Mouse (Mus musculus) heart, embryonic 15.5 days (tissue): ENCODE results near the gene Col6a6. TPM values are rescaled to one million over a fixed set of nuclear protein-coding genes. Genes with fewer than 3 reads are reported as not detected.
A peak's percentile ranks its signal among the peaks of the same experiment; 100 is the strongest.
"Not testable (repeated sequence)": the region's sequence is repeated elsewhere in the genome, so short reads cannot be mapped to it uniquely, and the experiment has no call there.

ENCODE experiments used
- ATAC-seq: fragments of 200-750 bp; cut with Nextera tagmentation; replicated peaks from 2 replicates; pipeline ENCODE4 v1.8.0; 2017; ENCODE audit warnings: low read depth, moderate TSS enrichment; ENCODE audit not compliant: insufficient number of reproducible peaks, insufficient read depth, low FRiP score
- H3K27ac ChIP-seq: fragments of 300-500 bp; sonication (generic); 2 replicates; pipeline ENCODE4 v1.5.1; 2015; ENCODE audit warnings: mild to moderate bottlenecking, inconsistent platforms
- H3K27me3 ChIP-seq: fragments of 300-500 bp; sonication (generic); 2 replicates; pipeline ENCODE4 v1.6.1; 2015; ENCODE audit warnings: inconsistent platforms
- H3K36me3 ChIP-seq: fragments of 300-500 bp; sonication (generic); 2 replicates; pipeline ENCODE4 v1.6.1; 2015; ENCODE audit warnings: mild to moderate bottlenecking, inconsistent platforms
- H3K4me1 ChIP-seq: fragments of 300-500 bp; sonication (generic); replicated peaks from 2 replicates; pipeline ENCODE4 v1.6.1; 2015; ENCODE audit warnings: inconsistent platforms
- H3K4me2 ChIP-seq: fragments of 300-500 bp; sonication (generic); 2 replicates; pipeline ENCODE4 v1.6.1; 2015; ENCODE audit warnings: inconsistent platforms, mild to moderate bottlenecking, moderate library complexity
- H3K4me3 ChIP-seq: fragments of 300-500 bp; sonication (generic); 2 replicates; pipeline ENCODE4 v1.5.1; 2015; ENCODE audit warnings: mild to moderate bottlenecking, inconsistent platforms
- H3K9ac ChIP-seq: fragments of 300-500 bp; sonication (generic); 2 replicates; pipeline ENCODE4 v1.6.1; 2015; ENCODE audit warnings: mild to moderate bottlenecking, inconsistent platforms
- H3K9me3 ChIP-seq: fragments of 300-500 bp; sonication (generic); replicated peaks from 2 replicates; pipeline ENCODE4 v1.6.1; 2016; ENCODE audit warnings: inconsistent platforms
- whole genome bisulfite sequencing: fragments of 180-500 bp; shearing (Covaris S2); methylation state at CpG from one replicate; pipeline ENCODE4 v1.1.7; 2015; ENCODE audit warnings: mixed read lengths; 5-methylcytosine and 5-hydroxymethylcytosine counted together
- polyA plus RNA-seq: library from polyadenylated mRNA; unstranded; fragments of >200 nt; fragmentation: Nextera tagmentation; extraction: Ambion mirVana; gene quantifications from 2 replicates; pipeline ENCODE4 v1.2.1, GENCODE M21; 2015

The Col6a6 gene
- polyA plus RNA-seq, 1 experiment from 2014 or later = 3.6 TPM

DNA sequence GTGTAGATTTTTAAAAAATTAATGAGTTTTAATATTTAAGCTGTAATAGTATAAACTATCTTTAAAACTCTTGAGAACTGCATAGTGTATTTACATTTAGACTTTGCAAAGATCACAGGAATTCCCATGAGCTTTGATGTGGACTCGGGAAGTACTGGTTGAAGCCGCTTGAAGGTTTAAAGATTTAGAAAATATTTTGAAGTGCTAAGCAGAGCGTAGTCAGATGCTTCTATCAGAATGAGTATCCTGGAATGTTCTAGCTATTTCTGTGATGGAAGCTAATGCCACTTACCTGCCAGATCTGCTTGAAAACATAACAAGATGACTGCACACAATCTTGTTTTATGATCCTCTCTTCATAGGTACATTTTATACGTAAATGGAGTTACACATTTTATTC is 157.0 kb downstream of the Col6a6 start:
- H3K27me3 ChIP-seq = no peaks in the 10 kb centered on the region
- H3K9ac ChIP-seq = no peak overlapping the region
- H3K4me1 ChIP-seq = no peaks in the 10 kb centered on the region
- 87% methylated on average over 4 of the region's 4 CpGs for WGBS
- no peaks in the 10 kb centered on the region for H3K9me3 ChIP-seq
- H3K4me2 ChIP-seq = no peak overlapping the region
- no peak overlapping the region for H3K27ac ChIP-seq
- H3K4me3 ChIP-seq = no peak overlapping the region
- ATAC-seq = no peak
- H3K36me3 ChIP-seq = peaks cover 33% of the 10 kb centered on the region

DNA sequence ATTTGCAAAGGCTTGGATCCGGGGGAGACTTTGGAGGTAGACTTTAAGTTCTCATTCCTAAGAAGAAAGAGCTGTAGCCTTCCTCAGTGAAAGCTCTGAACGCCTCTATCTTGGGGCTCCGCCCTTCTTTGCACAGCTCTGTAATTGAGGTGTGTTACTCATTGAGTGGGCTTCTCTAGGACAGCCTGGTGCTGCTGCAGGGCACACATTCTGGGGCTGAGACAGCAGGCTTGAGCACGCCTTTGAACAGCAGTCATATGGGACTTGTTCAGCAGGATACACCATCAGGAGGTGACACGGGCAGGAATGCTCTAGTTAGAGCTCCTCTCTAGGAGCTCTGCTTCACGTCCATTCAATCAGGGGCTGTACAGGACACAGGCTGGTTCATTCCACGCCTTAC is 162.7 kb downstream of the Col6a6 start:
- no peaks in the 10 kb centered on the region for H3K27me3 ChIP-seq
- H3K4me2 ChIP-seq = no peak overlapping the region
- no peaks in the 10 kb centered on the region for H3K4me1 ChIP-seq
- ATAC-seq = no peak
- H3K9ac ChIP-seq = no peak overlapping the region
- H3K9me3 ChIP-seq = no peaks in the 10 kb centered on the region
- H3K4me3 ChIP-seq = no peak overlapping the region
- peaks cover 47% of the 10 kb centered on the region for H3K36me3 ChIP-seq
- H3K27ac ChIP-seq = no peak overlapping the region
- 82% methylated on average over 7 of the region's 7 CpGs for WGBS

DNA sequence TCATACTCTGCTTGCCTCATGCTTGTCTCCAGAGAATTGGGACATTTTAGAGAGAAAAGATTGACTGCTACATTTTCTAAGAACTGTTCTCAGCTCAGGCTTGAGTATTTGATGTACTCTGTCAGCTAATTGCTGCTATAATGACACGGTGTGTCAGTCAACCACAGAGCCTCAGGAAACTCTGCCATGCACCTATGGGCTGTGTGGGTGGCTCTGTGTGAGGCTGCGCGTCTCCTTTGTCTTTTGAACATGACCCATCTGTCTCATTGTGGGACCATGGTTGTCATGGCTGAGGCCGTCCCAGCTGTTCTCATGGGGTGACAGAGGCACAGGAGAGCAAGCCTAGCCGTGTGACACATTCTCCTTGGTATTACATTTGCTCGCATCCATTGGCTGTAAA is 168.1 kb downstream of the Col6a6 start:
- no peak for ATAC-seq
- H3K27ac ChIP-seq = no peak overlapping the region
- 91% methylated on average over 6 of the region's 6 CpGs for WGBS
- H3K4me3 ChIP-seq = no peak overlapping the region
- H3K4me2 ChIP-seq = no peak overlapping the region
- H3K36me3 ChIP-seq = peaks cover 40% of the 10 kb centered on the region; the same call in 1 of the 2 replicates
- H3K4me1 ChIP-seq = no peaks in the 10 kb centered on the region
- H3K9ac ChIP-seq = no peak overlapping the region
- H3K27me3 ChIP-seq = no peaks in the 10 kb centered on the region
- H3K9me3 ChIP-seq = no peaks in the 10 kb centered on the region

DNA sequence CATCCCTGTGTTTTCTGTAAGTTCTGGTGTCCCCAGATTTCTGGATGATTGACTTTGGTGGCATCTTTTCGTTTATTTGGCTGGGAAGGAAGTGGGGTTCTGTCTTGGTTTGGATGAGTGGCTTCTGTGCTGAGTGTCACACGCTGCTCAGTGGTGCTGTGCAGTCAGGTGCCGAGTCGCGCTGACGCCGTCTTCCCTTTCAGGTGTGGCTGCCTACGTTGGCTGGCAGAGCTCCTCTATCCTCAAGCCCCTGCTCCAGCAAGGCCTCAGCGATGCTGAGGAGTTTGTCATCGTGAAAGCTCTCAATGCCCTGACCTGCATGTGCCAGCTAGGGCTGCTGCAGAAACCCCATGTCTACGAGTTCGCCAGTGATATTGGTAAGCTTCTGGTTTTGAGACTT is 169.7 kb downstream of the Col6a6 start:
- ATAC-seq = no peak
- Histone ChIP-seq H3K27ac (no peak overlapping the region), H3K9me3 (no peaks in the 10 kb centered on the region), H3K27me3 (no peaks in the 10 kb centered on the region), H3K9ac (no peak overlapping the region), H3K4me2 (no peak overlapping the region), H3K36me3 (peaks cover 47% of the 10 kb centered on the region), H3K4me3 (no peak overlapping the region), H3K4me1 (no peaks in the 10 kb centered on the region)
- 93% methylated on average over 12 of the region's 12 CpGs for WGBS

DNA sequence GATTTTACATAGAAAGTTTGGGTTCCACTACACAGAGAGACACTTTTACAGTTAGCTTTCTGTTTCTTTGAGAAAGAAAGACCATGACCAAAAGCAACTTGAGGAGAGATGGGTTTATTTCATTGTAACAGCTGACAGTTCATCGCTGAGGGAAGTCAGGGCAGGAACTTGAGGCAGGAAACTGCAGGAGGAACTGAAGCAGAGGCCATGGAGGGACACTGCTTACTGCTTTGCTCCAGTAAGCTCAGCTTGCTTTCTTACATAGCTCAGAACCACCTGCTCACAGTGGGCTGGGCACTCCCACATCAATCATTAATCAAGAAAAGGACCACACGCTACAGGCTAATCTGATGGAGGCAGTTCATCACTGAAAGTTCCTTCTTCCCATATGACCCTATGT is 171.8 kb downstream of the Col6a6 start:
- H3K4me1 ChIP-seq = no peaks in the 10 kb centered on the region
- WGBS = 68% methylated on average over 2 of the region's 2 CpGs
- no peaks in the 10 kb centered on the region for H3K27me3 ChIP-seq
- ATAC-seq = no peak
- no peak overlapping the region for H3K9ac ChIP-seq
- H3K4me2 ChIP-seq = no peak overlapping the region
- no peaks in the 10 kb centered on the region for H3K9me3 ChIP-seq
- no peak overlapping the region for H3K27ac ChIP-seq
- no peak overlapping the region for H3K4me3 ChIP-seq
- H3K36me3 ChIP-seq = peaks cover 30% of the 10 kb centered on the region

DNA sequence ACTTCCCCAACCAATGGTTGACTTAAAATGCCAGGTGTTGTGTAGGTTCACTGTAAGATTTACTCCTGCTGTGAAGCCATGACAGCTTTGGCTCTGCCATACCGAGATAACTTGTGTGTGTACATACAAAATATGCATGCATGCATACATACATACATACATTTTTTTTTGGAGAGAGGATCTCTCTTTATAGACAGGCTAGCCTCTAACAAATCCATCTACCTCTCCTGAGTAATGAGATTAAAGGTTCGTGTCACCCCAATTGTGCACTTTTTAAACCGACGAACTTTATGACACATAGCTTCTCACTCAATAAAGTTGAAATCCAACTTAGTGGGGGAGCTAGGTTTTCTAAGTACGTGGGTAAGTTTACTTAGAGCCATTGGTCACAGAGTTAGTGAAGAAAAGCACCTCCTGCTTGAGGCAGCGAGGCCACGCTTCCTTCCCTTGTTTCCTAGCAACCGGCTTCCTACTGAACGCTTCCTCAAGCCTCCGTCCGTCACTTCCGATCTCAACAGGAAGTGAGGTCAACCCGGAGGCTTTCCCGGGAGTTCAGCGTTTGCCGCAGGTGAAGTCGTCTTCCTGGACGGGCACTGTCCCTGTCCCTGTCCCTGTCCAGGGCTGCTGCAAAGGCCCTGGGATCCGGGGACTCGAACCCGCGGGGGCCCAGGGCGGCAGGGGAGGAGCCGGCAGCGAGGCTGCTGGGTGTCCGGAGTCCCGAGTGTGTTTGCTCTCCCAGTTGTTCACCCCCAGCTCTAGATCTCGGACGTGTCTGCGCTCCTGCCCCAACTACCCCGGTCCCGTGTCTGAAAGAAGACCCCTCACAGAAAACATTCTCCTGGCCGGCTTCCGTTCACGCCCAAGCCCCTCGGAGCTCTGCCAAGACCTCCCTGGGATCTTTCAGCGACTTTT is 185.2 kb downstream of the Col6a6 start, which contains the start of gene Pik3r4:
Gene Pik3r4 (plus strand): TSS at position 519 of the 912 bp plus-strand sequence.
- peak within 1 kb of the TSS; percentile 76 for H3K4me2 ChIP-seq
- peak within 1 kb of the TSS; percentile 84 for H3K4me3 ChIP-seq
- WGBS = 6% methylated on average over 37 of the region's 37 CpGs
- H3K27ac ChIP-seq = peak within 1 kb of the TSS; percentile 64
- H3K36me3 ChIP-seq = peaks cover 7% of the 10 kb centered on the region; the same call in 1 of the 2 replicates
- peaks cover 9% of the 10 kb centered on the region for H3K4me1 ChIP-seq
- H3K9ac ChIP-seq = peak within 1 kb of the TSS; percentile 88
- H3K9me3 ChIP-seq = no peaks in the 10 kb centered on the region
- peak; percentile 84 for ATAC-seq
- no peaks in the 10 kb centered on the region for H3K27me3 ChIP-seq

DNA sequence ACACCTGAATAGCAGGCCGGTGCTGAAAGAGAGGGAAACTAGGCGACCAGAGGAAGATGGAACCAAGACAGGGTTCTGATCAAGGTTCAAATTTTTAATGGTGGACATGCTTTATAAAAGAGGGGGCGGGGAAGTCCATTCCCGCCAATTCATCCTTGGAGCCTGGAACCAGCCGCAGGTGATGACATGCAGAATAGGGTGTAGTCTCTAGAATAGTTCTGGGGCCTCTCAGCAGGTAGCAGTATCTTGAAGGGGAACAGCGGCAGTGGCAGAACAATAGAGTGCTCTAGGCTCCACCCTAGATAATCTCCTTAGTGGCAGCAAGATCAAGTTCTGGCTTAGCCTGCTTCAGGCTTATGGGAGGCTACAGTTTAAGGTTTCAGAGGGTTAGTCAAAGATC is 186.6 kb downstream of the Col6a6 start:
- H3K36me3 ChIP-seq, H3K4me3 ChIP-seq, H3K4me2 ChIP-seq, ATAC-seq, H3K4me1 ChIP-seq, H3K9ac ChIP-seq, H3K9me3 ChIP-seq, H3K27me3 ChIP-seq, H3K27ac ChIP-seq: not testable (repeated sequence)
- 75% methylated on average over 6 of the region's 6 CpGs for WGBS

Other genes with a start within 250 kb of the Col6a6 start
- 12.3 and 15.4 TPM in 2 replicates for gene Pik3r4, start 185.2 kb downstream of the Col6a6 start, polyA plus RNA-seq
- gene Col6a5, start 132.5 kb upstream of the Col6a6 start, polyA plus RNA-seq = 0.23 and 0.25 TPM in 2 replicates